In the genomic region with DNA sequence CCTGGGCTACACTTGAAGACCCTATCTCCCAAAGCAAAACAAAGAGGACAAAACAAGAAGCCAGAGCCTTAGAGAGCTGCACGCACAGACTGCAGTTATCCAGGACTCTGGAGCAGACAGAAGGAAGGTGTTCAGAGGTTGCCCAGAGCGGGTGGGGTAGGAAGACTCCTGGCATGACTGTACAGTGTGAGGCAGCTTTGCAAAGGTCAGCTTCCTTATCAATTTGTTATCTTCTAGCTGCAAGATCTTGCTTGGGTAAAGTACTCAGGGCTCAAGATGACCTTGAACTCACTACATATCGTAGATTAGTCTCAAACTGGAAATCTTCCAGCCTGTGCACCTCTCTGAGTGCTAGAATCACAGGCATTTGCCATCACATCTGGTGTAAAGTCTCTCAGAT, we compare ENCODE assay signal across 22 mouse cellular contexts.
"Had no signal": no experiment of that assay in that cellular context is flagged by ENCODE, and none has a peak within 500 bp of the region (broad histone marks: within the 10 kb centered on the region; RNA-seq: fewer than 3 reads in every experiment).

No protein-coding gene starts in this region.

- H3K9me3 ChIP-seq: liver, embryonic 15.5 days; lung, embryonic 15.5 days; megakaryocyte, embryonic 14.5 days; midbrain, embryonic 12.5 days; neural tube, embryonic 13.5 days; neural tube, embryonic 15.5 days had no signal

- H3K36me3 ChIP-seq: liver, embryonic 15.5 days; lung, embryonic 15.5 days; midbrain, embryonic 12.5 days; neural tube, embryonic 13.5 days; neural tube, embryonic 15.5 days had no signal

- H3K9ac ChIP-seq: liver, embryonic 15.5 days; liver, postnatal 0 days; lung, embryonic 15.5 days; midbrain, embryonic 12.5 days; neural tube, embryonic 13.5 days; neural tube, embryonic 15.5 days had no signal

- H3K4me2 ChIP-seq: liver, embryonic 15.5 days; lung, embryonic 15.5 days; midbrain, embryonic 12.5 days; neural tube, embryonic 13.5 days; neural tube, embryonic 15.5 days had no signal

- H3K4me3 ChIP-seq: liver, embryonic 15.5 days; lung, embryonic 15.5 days; megakaryocyte, embryonic 14.5 days; midbrain, embryonic 12.5 days; myocyte; neural tube, embryonic 13.5 days; neural tube, embryonic 15.5 days had no signal

- H3K27ac ChIP-seq: liver, embryonic 15.5 days; lung, embryonic 15.5 days; macrophage; midbrain, embryonic 12.5 days; neural tube, embryonic 13.5 days; neural tube, embryonic 15.5 days had no signal

- H3K27me3 ChIP-seq: lung, embryonic 15.5 days; neural tube, embryonic 15.5 days had no signal

- ATAC-seq: liver, postnatal 0 days; lung, postnatal 0 days; midbrain, embryonic 16.5 days had no signal

- DNase-seq: liver, postnatal 0 days; lung, adult 2 months; lung, postnatal 14 days; lung, postnatal 36 days; midbrain, embryonic 14.5 days; retina, postnatal 1 day; right cerebral cortex, adult 18-20 months; right cerebral cortex, postnatal 14 days; spleen, adult 18-20 months; thymus, adult 18-20 months; thymus, postnatal 14 days; thymus, postnatal 36 days had no signal
